Mouse (Mus musculus) cerebellum, postnatal 14 days (tissue): ENCODE measurements around the gene Xrn1.
"Not testable (repeated sequence)": the region's sequence is repeated elsewhere in the genome, so short reads cannot be mapped to it uniquely, and the experiment has no call there.

Experiments
- DNase-seq, 2 experiments: peaks; one replicate each; pipeline ENCODE4 v3.0.0; 2021; ENCODE audit warnings: mixed read lengths in 2 of 2

The Xrn1 gene

DNA sequence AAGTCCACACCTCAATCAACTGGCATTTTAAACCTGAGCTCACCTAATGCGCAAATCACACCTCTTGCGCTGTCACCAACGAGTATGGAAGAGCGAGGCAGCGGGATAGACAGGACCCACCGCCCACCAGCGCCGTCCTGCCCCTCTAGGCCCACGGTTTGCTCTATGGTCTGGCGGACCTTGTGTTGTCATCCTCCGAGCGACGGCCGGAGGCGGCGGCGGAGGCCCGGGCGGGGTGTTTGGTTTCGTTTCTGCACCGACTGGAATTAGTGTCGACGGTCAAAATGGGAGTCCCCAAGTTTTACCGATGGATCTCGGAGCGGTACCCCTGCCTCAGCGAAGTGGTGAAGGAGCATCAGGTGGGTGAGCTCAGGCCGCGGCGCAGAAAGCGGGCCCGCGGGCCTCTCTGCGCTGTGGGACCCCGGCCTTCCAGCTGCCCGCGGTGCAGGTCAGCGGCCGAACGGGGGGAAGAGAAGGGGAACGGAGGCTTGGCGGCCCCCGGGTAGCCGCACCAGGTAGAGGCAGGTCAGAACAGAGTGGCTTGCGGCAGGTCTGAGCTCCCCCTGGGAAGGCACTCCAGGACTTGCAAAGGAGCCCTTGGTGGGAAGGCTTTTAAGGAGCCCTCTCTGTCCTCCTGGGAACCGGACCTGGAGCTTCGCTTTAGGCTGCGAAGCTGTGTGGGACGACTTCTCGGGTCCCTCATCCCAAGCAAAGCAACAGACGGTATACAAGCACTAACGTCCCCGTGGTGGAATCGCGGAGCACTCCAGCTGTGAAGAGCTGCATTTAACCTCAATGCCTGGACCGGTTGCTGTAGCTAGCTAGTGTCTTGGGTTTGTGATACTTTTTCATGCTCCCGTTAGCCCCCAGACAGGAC is at the start of gene Xrn1:
TSS of gene Xrn1 (plus strand) at position 176 of the 877 bp plus-strand sequence.
- peak; percentile 93 to 94 for DNase-seq

- no peak for DNase-seq
Observed at GRCm38 (mm10) chr9:95932855-95933254, 21.7 kb upstream of the Xrn1 start.

GRCm38 (mm10) chr9:95953658-95954057 is 902 bp upstream of the Xrn1 start:
- no peak for DNase-seq

- DNase-seq: peak in 1 of 2 experiments; percentile 46
Observed at GRCm38 (mm10) chr9:95954226-95954584, 355 bp upstream of the Xrn1 start.

DNA sequence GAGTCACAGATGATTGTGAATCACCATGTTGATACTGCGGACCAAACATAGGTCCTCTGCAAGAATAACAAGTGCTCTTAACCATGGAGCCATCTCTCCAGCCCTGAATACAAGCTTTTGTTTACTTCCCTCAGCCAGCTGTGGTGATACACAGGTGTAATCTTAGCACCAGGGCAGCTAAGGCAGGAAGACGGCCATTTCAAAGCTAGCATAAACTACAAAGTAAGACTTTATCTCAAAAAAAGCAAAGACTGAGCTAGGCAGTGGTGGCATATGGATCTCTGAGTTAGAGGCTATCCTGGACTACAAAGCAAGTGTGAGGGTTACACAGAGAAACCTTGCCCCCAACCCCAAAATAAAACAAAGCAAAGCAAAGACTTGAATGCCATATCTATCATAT is 3.1 kb downstream of the Xrn1 start:
- DNase-seq: no peak

DNA sequence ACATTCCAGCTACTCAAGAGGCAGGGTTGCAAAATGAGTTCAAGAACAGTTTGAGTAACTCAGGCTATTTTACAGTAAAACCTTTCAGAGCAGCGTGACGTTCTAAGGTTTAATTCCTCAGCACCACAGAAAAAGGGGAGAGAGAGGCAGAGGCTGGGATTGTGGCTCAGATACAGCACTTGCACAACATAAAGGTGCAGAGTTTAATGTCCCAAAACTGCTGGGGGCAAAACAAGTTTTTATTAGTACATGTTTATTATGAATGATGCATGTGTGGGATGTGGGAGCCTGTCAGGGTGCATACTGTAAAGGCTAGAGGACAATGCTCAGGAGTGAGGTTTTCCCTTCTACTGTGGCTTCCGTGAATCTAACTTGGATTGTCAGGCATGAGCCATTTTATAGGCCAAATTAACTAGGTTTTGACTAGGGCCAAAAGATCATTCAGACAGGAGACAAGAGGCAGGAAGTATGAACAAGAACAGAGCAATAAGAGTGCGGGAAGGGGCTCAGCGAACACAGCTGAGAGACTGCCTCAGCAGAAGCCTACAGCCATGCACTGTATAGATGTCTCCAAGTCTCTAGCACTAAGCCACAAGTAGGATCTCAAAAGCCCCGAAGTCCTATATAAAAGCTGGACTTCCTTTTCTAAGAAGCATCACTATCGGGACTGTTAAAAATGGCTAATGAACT is 3.6 kb downstream of the Xrn1 start:
- DNase-seq: no peak

GRCm38 (mm10) chr9:95958731-95959105 is 4.2 kb downstream of the Xrn1 start:
- DNase-seq: not testable (repeated sequence)

- DNase-seq: no peak
Observed at GRCm38 (mm10) chr9:95959246-95959645, 4.7 kb downstream of the Xrn1 start.

- no peak for DNase-seq
Observed at GRCm38 (mm10) chr9:95959732-95960428, 5.3 kb downstream of the Xrn1 start.

DNA sequence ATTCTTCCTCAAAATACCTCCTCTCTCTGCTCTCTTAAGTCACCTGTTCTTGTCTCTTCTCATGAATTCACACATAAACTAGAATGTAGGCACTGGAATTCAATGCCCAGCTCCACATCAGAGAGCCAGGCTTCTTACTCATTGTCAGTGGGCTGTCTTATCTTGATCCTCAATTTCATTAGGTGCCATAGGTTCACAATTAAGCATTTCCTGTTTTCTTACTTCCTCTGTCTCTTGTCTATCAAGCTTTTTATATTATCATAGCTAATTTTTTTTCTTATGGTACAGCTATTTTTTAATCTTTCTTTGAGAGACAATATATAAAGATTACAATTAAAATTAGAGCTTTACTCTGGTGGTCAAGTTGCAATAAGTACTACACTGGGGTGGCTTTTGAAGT is 6.5 kb downstream of the Xrn1 start:
- no peak for DNase-seq

- DNase-seq: no peak
Observed at GRCm38 (mm10) chr9:95964037-95964436, 9.5 kb downstream of the Xrn1 start.

GRCm38 (mm10) chr9:95978279-95978678 is 23.7 kb downstream of the Xrn1 start:
- DNase-seq: no peak

- no peak for DNase-seq
Observed at GRCm38 (mm10) chr9:95979896-95980295, 25.3 kb downstream of the Xrn1 start.

DNA sequence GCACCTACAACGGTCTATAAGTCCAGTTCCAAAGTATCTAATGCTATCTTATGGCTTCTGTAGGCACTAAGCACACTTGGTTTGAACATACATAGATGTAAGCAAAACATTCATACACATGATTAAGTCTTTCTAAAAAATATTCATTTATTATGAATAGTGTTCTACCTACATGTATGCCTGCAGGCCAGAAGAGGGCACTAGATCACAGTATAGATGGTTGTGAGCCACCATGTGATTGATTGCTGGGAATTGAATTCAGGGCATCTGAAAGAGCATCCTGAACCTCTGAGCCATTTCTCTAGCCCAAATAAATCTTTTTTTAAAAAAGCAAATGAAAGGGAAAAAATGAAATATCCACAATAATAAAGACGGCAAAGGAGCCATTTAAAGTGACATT is 37.7 kb downstream of the Xrn1 start:
- no peak for DNase-seq

DNA sequence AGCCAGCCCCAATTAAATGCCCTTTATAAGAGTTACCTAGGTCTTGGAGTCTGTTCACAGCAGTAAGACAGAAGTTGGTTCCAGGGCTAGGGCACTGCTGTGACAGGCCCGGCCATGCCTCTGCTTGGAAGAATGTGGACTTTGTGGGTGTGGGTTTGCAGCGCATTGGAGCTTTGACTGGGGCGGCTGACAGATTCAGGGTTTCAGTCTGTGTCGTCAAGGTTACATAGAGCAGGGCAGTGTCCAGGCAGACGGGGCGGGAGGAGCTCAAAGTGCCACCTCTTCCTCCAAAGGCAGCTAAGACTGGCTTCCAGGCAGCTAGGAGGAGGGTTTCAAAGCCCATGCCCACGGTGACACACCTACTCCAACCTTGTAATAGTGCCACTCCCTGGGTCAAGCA is 49.9 kb downstream of the Xrn1 start:
- DNase-seq: no peak

- DNase-seq: no peak
Observed at GRCm38 (mm10) chr9:96010664-96011063, 56.1 kb downstream of the Xrn1 start.

DNA sequence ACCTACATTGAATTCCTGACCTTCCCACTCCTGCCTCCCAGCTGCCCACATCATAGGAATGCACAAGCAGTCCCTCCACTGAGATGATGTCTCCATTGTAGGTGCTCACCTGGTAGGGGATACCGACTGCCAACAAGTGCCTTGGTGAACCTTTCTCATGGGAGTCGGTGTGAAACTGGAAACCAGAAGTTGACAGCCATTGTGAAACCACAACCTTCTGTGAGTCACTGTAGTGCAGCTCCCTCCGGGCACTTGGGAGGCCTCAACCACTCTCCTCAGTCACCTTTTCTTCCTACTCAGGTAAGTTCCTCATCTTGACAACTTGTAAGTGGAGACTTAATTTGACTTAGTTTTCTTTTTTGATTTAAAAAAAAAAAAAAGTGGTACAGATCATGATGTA is 69.4 kb downstream of the Xrn1 start:
- DNase-seq: no peak

DNA sequence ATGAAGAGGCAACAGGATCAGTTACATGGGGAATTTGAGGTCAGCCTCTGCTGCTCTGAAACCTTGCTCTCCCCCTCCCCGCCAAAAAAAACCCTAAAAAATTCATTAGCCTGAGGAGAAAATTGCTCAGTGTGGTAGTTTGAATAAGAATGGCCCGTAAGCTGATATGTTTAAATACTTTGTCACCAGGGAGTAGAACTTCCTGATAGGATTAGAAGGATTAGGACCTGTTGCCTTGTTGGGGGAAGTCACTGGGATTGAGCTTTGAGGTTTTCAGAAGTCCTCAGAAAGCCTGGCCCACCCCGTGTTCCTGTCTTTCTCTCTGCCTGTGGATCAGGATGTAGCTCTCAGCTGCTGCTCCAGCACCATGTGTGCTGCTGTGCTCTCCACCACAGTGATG is 73.4 kb downstream of the Xrn1 start:
- DNase-seq: no peak

GRCm38 (mm10) chr9:96028818-96029217 is 74.3 kb downstream of the Xrn1 start:
- peak; percentile 30 to 40 for DNase-seq

GRCm38 (mm10) chr9:96029886-96030285 is 75.3 kb downstream of the Xrn1 start:
- no peak for DNase-seq

DNA sequence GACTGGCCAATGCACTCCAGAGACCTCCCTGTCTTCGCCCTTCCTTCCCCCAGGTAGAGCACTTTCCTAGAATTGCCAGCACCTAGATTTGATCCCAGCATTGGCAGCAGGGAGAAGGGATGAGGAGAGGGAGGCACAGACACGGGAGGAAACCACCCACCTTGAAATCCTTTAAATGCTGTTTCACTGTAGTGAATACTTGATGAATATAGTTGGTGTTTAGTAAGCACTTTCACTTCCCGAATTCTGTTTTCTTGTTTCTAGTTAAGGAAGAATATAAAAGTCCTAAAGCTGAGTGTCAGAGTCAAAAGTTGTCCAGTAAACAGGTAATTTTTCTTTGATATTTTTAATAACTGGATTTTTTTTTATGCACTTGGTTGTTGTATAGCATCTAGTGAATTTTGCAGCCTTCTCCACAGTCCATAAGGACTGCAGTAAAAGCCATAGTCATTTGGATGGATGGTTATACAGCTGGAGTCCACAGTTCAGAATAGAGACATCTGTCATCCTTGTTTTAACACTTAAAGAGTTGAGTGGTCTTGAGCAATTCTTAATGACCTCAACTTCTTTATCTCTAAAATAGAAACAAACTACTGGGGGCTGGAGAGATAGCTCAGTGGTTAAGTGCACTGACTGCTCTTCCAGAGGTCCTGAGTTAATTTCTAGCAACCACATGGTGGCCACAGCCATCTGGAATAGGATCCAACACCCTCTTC is 81.0 kb downstream of the Xrn1 start:
- no peak for DNase-seq

GRCm38 (mm10) chr9:96044214-96044613 is 89.7 kb downstream of the Xrn1 start:
- no peak for DNase-seq

DNA sequence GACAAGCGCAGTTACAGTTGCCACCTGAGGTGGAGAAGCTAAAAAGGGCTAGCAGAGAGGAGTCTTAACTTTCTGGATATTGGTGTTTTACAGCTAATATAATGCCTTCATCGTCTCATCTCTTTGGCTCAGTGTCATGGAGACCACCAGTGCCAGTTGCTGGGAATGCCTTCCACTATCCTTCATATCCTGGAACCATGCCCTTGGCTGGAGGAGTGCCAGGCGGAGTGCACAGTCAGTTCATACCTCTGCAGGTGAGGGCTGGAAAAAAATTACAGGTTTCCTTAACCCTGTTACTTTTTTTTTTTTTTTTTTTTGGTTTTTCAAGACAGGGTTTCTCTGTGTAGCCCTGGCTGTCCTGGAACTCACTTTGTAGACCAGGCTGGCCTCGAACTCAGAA is 96.9 kb downstream of the Xrn1 start:
- peak; percentile 42 to 65 for DNase-seq
